Mouse (Mus musculus): ENCODE data around the gene Pak3.

GRCm38 (mm10) chrX:143644807-143645206 is 126.4 kb downstream of the Pak3 start:
- no peak for TF ChIP-seq POLR2A (IDR thresholded peaks at IDR 0.05; ENCODE audit: extremely low read depth, insufficient read depth, low read length)
- no peak for TF ChIP-seq CTCF (IDR thresholded peaks at IDR 0.05; ENCODE audit: extremely low read depth, insufficient read depth, low read length)

Measured in cortical plate, adult 2 months (tissue).